Mouse (Mus musculus) frontal cortex, postnatal 10 days (tissue): ENCODE results near the gene Btbd35f12.
"Not testable (repeated sequence)": the region's sequence is repeated elsewhere in the genome, so short reads cannot be mapped to it uniquely, and the experiment has no call there.

ENCODE experiments used
- DNase-seq, 2 experiments: peaks; one replicate each; pipeline ENCODE4 v3.0.0; 2022; ENCODE audit warnings: low spot score in 2 of 2, mixed read lengths in 1 of 2

The Btbd35f12 gene

DNA sequence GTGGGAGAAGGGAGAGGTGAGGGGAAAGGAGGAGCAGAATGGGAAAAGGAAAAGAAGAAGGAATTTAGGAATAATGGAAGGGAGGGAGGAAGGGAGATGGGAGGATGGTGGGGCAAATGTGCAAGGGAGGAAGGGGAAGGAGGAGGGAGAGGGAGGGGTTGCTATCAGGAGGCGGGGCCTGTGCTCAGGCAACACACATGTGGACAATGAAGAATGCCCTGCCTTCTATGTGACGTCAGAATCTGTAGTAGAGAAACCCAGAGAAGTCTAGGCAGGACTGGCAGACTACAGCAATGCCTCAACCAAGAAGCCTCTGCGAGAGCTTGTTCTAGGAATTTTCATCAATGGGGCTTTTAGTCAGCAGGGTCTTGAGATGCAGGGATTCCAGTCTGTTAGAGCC lies at the start of gene Btbd35f12:
Gene Btbd35f12 (plus strand): TSS at position 301 of the 400 bp plus-strand sequence.
- not testable (repeated sequence) for DNase-seq

DNA sequence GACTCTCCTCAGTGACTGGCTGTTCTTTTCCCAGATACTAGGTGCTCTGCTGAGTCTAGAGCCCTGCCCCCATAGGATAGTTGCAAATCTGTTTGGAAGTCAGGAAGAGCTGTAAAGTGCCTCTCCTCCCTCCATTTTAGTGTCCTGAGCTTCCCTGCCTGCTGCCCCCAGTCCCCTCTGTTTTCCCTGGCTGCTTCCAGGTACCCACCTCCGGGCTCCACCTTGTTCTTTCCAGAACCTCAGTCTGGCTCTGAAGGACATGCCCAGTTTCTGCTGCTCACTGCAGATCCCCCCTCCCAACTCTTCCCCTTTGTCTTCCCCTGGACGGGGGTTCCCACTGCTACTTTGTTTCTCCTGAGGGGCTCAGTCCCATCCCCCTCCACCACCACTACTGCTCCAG lies 40.1 kb downstream of the Btbd35f12 start:
- DNase-seq = not testable (repeated sequence)
